Mouse (Mus musculus): Measurements from ENCODE around the gene Tmem33.

- TF ChIP-seq CTCF (IDR thresholded peaks at IDR 0.05; ENCODE audit: extremely low read depth, insufficient read depth, low read length) (no peak), POLR2A (IDR thresholded peaks at IDR 0.05; ENCODE audit: extremely low read depth, insufficient read depth, low read length) (no peak)
Observed at GRCm38 (mm10) chr5:67262964-67263363, 2.6 kb downstream of the Tmem33 start.

Measured in cortical plate, adult 2 months (tissue).